Mouse (Mus musculus): ENCODE results near the gene Cep128. TPM values are rescaled to one million over a fixed set of nuclear protein-coding genes. Genes with fewer than 3 reads are reported as not detected.

Cep128 gene
- polyA plus RNA-seq, 1 experiment from 2014 or later: 6.1 TPM

- Histone ChIP-seq H3K36me3 (no peaks in the 10 kb centered on the region), H3K9me3 (no peaks in the 10 kb centered on the region), H3K4me1 (0 out of 2 replicates have a peak, but pooled peaks cover 5% of the 10 kb centered on the region), H3K4me2 (replicated peaks) (no peak overlapping the region), H3K9ac (no peak overlapping the region), H3K27ac (no peak overlapping the region), H3K27me3 (replicated peaks) (no peaks in the 10 kb centered on the region), H3K4me3 (no peak overlapping the region)
- 80% methylated on average over 7 of the region's 7 CpGs for WGBS
- ATAC-seq (ENCODE audit: low FRiP score, low read depth): no peak
These were observed 343.8 kb downstream of the Cep128 start for GRCm38 (mm10) chr12:91040267-91040905.

- H3K9ac ChIP-seq: no peak overlapping the region
- no peak overlapping the region for H3K4me2 ChIP-seq (replicated peaks)
- H3K27ac ChIP-seq: no peak overlapping the region
- WGBS: 76% methylated on average over 5 of the region's 5 CpGs
- H3K9me3 ChIP-seq: no peaks in the 10 kb centered on the region
- no peak overlapping the region for H3K4me3 ChIP-seq
- no peaks in the 10 kb centered on the region for H3K27me3 ChIP-seq (replicated peaks)
- ATAC-seq (ENCODE audit: low FRiP score, low read depth): no peak
- no peaks in the 10 kb centered on the region for H3K4me1 ChIP-seq
- no peaks in the 10 kb centered on the region for H3K36me3 ChIP-seq
These were observed 355.1 kb downstream of the Cep128 start for GRCm38 (mm10) chr12:91029116-91029515.

- H3K27ac ChIP-seq: no peak overlapping the region
- no peak overlapping the region for H3K4me3 ChIP-seq
- H3K4me2 ChIP-seq (replicated peaks): no peak overlapping the region
- H3K9me3 ChIP-seq: no peaks in the 10 kb centered on the region
- 85% methylated on average over 9 of the region's 9 CpGs for WGBS
- no peaks in the 10 kb centered on the region for H3K27me3 ChIP-seq (replicated peaks)
- no peak for ATAC-seq (ENCODE audit: low FRiP score, low read depth)
- H3K36me3 ChIP-seq: no peaks in the 10 kb centered on the region
- no peak overlapping the region for H3K9ac ChIP-seq
- no peaks in the 10 kb centered on the region for H3K4me1 ChIP-seq
These were observed 356.5 kb downstream of the Cep128 start for GRCm38 (mm10) chr12:91027681-91028080.

- Histone ChIP-seq H3K4me2 (replicated peaks) (no peak overlapping the region), H3K27me3 (replicated peaks) (no peaks in the 10 kb centered on the region), H3K27ac (no peak overlapping the region), H3K9ac (no peak overlapping the region), H3K36me3 (no peaks in the 10 kb centered on the region), H3K4me1 (no peaks in the 10 kb centered on the region), H3K4me3 (no peak overlapping the region), H3K9me3 (no peaks in the 10 kb centered on the region)
- no peak for ATAC-seq (ENCODE audit: low FRiP score, low read depth)
- 92% methylated on average over 4 of the region's 4 CpGs for WGBS
These were observed 357.1 kb downstream of the Cep128 start for GRCm38 (mm10) chr12:91027100-91027499.

- no peak for ATAC-seq (ENCODE audit: low FRiP score, low read depth)
- no peaks in the 10 kb centered on the region for H3K9me3 ChIP-seq
- no peak overlapping the region for H3K27ac ChIP-seq
- H3K36me3 ChIP-seq: no peaks in the 10 kb centered on the region
- no peaks in the 10 kb centered on the region for H3K4me1 ChIP-seq
- H3K4me3 ChIP-seq: no peak overlapping the region
- H3K4me2 ChIP-seq (replicated peaks): no peak overlapping the region
- WGBS: 76% methylated on average over 6 of the region's 6 CpGs
- no peak overlapping the region for H3K9ac ChIP-seq
- no peaks in the 10 kb centered on the region for H3K27me3 ChIP-seq (replicated peaks)
These were observed 369.1 kb downstream of the Cep128 start for GRCm38 (mm10) chr12:91015075-91015474.

GRCm38 (mm10) chr12:91013043-91013442 is 371.2 kb downstream of the Cep128 start:
- ATAC-seq (ENCODE audit: low FRiP score, low read depth): no peak
- WGBS: 86% methylated on average over 6 of the region's 6 CpGs
- Histone ChIP-seq H3K27me3 (replicated peaks) (no peaks in the 10 kb centered on the region), H3K27ac (no peak overlapping the region), H3K4me2 (replicated peaks) (no peak overlapping the region), H3K4me3 (no peak overlapping the region), H3K9me3 (no peaks in the 10 kb centered on the region), H3K9ac (no peak overlapping the region), H3K36me3 (no peaks in the 10 kb centered on the region), H3K4me1 (no peaks in the 10 kb centered on the region)

- Histone ChIP-seq H3K4me2 (replicated peaks) (no peak overlapping the region), H3K9me3 (no peaks in the 10 kb centered on the region), H3K27me3 (replicated peaks) (no peaks in the 10 kb centered on the region), H3K4me3 (no peak overlapping the region), H3K36me3 (no peaks in the 10 kb centered on the region), H3K4me1 (no peaks in the 10 kb centered on the region), H3K27ac (no peak overlapping the region), H3K9ac (no peak overlapping the region)
- WGBS: 59% methylated on average over 4 of the region's 4 CpGs
- no peak for ATAC-seq (ENCODE audit: low FRiP score, low read depth)
These were observed 372.0 kb downstream of the Cep128 start for GRCm38 (mm10) chr12:91012184-91012583.

GRCm38 (mm10) chr12:91008736-91009135 is 375.5 kb downstream of the Cep128 start:
- ATAC-seq (ENCODE audit: low FRiP score, low read depth): no peak
- no peaks in the 10 kb centered on the region for H3K4me1 ChIP-seq
- 89% methylated on average over 5 of the region's 5 CpGs for WGBS
- no peaks in the 10 kb centered on the region for H3K27me3 ChIP-seq (replicated peaks)
- H3K4me3 ChIP-seq: no peak overlapping the region
- H3K27ac ChIP-seq: no peak overlapping the region
- no peaks in the 10 kb centered on the region for H3K9me3 ChIP-seq
- no peaks in the 10 kb centered on the region for H3K36me3 ChIP-seq
- no peak overlapping the region for H3K4me2 ChIP-seq (replicated peaks)
- H3K9ac ChIP-seq: no peak overlapping the region

GRCm38 (mm10) chr12:91008170-91008569 is 376.0 kb downstream of the Cep128 start:
- no peak overlapping the region for H3K9ac ChIP-seq
- H3K9me3 ChIP-seq: no peaks in the 10 kb centered on the region
- H3K27ac ChIP-seq: no peak overlapping the region
- no peak overlapping the region for H3K4me3 ChIP-seq
- H3K27me3 ChIP-seq (replicated peaks): no peaks in the 10 kb centered on the region
- no peak for ATAC-seq (ENCODE audit: low FRiP score, low read depth)
- H3K4me1 ChIP-seq: no peaks in the 10 kb centered on the region
- 83% methylated on average over 3 of the region's 3 CpGs for WGBS
- H3K36me3 ChIP-seq: no peaks in the 10 kb centered on the region
- H3K4me2 ChIP-seq (replicated peaks): no peak overlapping the region

- H3K9ac ChIP-seq: no peak overlapping the region
- no peak overlapping the region for H3K4me3 ChIP-seq
- no peak for ATAC-seq (ENCODE audit: low FRiP score, low read depth)
- no peaks in the 10 kb centered on the region for H3K4me1 ChIP-seq
- 94% methylated on average over 4 of the region's 4 CpGs for WGBS
- no peaks in the 10 kb centered on the region for H3K36me3 ChIP-seq
- H3K27me3 ChIP-seq (replicated peaks): no peaks in the 10 kb centered on the region
- H3K27ac ChIP-seq: no peak overlapping the region
- H3K4me2 ChIP-seq (replicated peaks): no peak overlapping the region
- H3K9me3 ChIP-seq: no peaks in the 10 kb centered on the region
These were observed 386.7 kb downstream of the Cep128 start for GRCm38 (mm10) chr12:90997539-90997938.

GRCm38 (mm10) chr12:90993331-90993730 is 390.9 kb downstream of the Cep128 start:
- Histone ChIP-seq H3K4me1 (no peaks in the 10 kb centered on the region), H3K4me3 (no peak overlapping the region), H3K36me3 (no peaks in the 10 kb centered on the region), H3K4me2 (replicated peaks) (no peak overlapping the region), H3K9ac (no peak overlapping the region), H3K27ac (no peak overlapping the region), H3K27me3 (replicated peaks) (no peaks in the 10 kb centered on the region), H3K9me3 (no peaks in the 10 kb centered on the region)
- no peak for ATAC-seq (ENCODE audit: low FRiP score, low read depth)
- WGBS: 88% methylated on average over 2 of the region's 2 CpGs

GRCm38 (mm10) chr12:90987782-90988181 is 396.4 kb downstream of the Cep128 start:
- 88% methylated on average over 2 of the region's 2 CpGs for WGBS
- no peaks in the 10 kb centered on the region for H3K9me3 ChIP-seq
- H3K4me3 ChIP-seq: no peak overlapping the region
- no peak for ATAC-seq (ENCODE audit: low FRiP score, low read depth)
- H3K27me3 ChIP-seq (replicated peaks): no peaks in the 10 kb centered on the region
- H3K9ac ChIP-seq: no peak overlapping the region
- H3K36me3 ChIP-seq: no peaks in the 10 kb centered on the region
- H3K27ac ChIP-seq: no peak overlapping the region
- H3K4me2 ChIP-seq (replicated peaks): no peak overlapping the region
- H3K4me1 ChIP-seq: no peaks in the 10 kb centered on the region

GRCm38 (mm10) chr12:90987259-90987658 is 396.9 kb downstream of the Cep128 start:
- 76% methylated on average over 6 of the region's 6 CpGs for WGBS
- Histone ChIP-seq H3K9ac (no peak overlapping the region), H3K4me1 (no peaks in the 10 kb centered on the region), H3K27ac (no peak overlapping the region), H3K27me3 (replicated peaks) (no peaks in the 10 kb centered on the region), H3K4me2 (replicated peaks) (no peak overlapping the region), H3K36me3 (no peaks in the 10 kb centered on the region), H3K4me3 (no peak overlapping the region), H3K9me3 (no peaks in the 10 kb centered on the region)
- no peak for ATAC-seq (ENCODE audit: low FRiP score, low read depth)
